Mouse (Mus musculus): Measurements from ENCODE around the gene Gabrr3.
"Not testable (repeated sequence)": the region's sequence is repeated elsewhere in the genome, so short reads cannot be mapped to it uniquely, and the experiment has no call there.

The Gabrr3 gene

DNA sequence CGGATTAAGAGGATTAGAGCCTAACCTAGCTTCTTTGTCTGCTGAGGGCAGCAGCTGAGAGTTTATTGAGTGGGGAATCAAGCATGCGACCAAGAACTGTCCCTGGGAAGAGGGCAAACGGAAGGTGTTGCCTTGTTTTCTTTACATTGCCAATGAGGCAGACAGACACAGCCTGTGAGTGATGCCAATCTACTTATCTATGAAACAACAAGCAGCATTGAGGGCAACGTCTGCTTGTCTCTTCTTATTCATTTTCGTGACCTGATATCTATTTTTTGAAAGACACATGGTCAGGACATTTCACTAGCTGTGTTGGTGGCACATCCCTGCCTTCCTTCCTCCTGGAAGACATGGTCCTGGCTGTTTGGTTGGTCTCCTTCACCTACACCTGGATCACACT lies at the start of gene Gabrr3:
Gabrr3 (plus strand) TSS at position 301 of the 400 bp plus-strand sequence.
- DNase-seq = no peak

DNA sequence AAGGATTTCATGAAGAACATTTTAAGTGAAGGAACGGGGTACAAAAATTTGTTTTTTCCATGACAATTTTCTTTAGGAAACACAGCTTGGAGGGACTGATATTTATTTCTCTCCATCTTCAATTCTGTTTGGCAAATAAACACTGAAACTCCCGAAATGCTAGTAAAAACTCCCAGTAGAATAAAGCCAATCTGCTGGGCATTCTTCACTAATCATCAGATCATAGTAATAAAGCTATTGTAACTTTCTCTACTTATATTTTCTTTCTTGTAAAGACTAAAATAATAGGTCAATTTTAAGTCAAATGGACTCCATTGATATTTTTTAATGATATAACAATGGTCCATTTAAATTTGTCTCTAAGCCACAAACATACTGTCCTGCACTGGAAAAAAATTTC lies 43.2 kb upstream of the Gabrr3 start, which contains the start of gene Olfr209:
Olfr209 (minus strand) TSS at position 101 of the 400 bp plus-strand sequence.
- no peak for DNase-seq

DNA sequence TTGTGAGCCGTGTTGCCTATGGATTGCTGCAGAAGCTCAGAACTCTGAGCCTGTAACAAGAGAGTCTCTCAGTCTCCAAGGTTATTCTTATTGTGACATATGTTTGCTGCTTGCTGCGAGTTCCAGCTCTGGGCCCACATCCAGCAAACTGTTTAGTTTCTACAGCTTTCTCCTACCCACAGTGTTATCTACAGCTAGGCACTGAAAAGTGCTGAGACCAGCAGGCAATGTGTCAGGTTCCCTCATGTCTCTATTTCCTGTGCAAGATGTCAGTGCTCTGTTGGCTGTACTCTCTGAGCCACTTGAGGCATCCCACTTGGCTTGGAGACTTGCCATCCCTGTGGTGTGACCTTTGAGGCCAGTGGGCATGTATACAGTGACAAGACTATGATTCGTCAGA lies 13.8 kb upstream of the Gabrr3 start:
- DNase-seq = no peak

DNA sequence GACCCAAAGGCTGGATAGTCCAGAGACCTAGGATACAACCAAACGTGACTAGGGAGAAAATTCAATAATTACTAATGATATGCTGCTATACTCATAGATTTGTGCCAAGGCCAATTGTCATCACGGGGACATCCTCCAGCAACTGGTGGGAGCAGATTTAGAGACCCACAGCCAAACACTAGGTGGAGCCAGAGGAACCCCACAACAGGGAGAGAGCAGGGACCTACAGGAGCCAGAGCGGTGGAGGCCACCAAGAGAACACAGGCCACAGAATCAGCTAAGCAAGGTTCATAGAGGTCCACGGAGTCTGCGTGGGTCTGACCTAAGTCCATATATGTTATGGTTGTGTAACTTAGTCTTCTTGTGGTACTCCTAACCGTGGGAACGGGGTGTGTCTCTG lies 6.0 kb upstream of the Gabrr3 start:
- no peak for DNase-seq

DNA sequence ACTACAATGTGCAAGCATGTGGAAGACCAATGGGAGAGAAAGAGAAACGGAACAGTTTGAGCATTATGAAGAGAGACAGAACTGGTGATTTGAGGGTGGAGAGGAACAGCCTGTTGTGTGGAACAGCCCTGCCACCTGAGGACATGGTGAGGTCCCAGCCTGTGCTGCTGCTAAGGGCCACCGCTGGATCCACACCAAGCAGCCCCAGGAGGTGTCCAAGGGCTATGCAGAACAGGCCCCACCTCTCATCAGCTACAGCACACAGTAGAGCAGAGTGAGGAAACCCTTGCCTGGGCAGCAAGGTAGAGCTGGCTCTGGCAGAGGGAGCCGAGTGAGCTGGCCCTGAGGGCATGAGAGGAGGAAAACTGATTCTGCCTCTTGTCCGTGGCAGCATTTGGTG lies 5.1 kb upstream of the Gabrr3 start:
- no peak for DNase-seq

DNA sequence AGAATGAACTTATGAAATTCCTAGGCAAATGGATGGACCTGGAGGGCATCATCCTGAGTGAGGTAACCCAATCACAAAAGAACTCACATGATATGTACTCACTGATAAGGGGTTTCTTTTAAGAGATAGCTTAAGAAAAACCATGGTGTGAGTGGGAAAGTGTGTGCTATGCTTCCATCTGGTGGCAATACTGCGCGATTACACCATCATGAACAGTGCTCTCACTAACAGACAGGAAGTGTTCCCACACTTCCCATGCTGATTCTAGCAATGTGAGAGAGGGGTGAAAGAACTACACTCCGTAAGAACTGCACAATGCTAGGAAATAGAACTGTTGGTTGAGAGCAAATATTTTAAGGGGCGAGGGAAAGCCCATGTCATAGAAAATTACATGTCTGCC lies 3.4 kb upstream of the Gabrr3 start:
- DNase-seq = peak; percentile 23

DNA sequence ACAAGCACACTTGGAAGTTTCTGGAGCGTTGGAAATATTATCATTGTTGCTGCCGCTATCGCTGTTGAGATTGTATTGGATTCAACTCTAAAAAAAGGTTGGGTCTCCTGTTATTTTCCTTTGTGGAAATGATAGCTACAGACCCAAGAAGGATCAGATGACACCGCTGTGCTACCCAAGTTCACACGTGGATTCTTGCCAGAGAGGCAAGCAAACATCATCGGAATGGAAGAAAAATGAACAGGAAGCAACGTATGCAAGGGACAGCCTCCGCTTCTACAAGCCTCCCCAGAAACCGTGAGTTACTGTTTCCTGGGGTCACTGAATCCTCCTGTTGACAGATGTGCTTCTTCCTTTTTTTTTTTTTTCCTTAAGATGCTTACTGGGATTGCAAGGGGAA lies 2.3 kb upstream of the Gabrr3 start:
- DNase-seq = no peak

DNA sequence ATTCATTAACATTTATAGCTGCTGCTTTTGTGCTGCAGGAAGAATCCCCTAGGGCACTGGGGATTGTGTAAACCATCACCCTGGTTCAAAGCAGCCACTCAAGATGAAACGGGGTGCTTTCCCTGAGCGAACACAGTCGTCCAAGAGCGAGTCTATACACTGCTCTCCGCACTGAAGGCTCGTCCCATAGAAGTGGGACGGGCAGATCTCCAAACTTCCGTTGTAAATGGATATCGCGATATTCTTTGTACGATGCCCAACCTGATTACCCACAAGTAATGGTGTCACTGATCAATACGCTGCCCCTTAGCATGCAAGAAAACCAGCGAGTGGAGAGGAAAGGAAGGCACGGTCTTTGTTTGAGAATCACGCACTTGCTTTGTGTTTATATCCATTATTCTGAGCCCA lies 2.2 kb downstream of the Gabrr3 start:
- no peak for DNase-seq

DNA sequence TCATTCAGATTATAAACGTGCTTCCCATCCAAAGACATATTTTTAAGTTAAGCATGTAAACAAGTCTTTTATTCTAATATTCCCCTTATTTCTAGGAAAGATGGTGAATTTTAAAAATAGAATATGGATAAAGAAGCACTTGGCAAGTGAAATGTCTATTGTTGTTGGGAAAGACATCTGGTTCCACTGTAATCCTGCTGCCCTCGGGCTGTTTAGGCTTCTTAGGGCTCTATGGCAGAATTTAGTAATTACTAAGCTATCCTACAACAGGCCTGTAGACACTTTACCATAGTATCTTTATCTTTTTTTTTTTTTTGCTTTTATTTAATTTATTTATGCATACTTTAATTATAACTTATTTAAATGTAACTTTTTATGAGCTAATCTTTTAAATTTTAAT lies 2.7 kb downstream of the Gabrr3 start:
- DNase-seq = no peak

DNA sequence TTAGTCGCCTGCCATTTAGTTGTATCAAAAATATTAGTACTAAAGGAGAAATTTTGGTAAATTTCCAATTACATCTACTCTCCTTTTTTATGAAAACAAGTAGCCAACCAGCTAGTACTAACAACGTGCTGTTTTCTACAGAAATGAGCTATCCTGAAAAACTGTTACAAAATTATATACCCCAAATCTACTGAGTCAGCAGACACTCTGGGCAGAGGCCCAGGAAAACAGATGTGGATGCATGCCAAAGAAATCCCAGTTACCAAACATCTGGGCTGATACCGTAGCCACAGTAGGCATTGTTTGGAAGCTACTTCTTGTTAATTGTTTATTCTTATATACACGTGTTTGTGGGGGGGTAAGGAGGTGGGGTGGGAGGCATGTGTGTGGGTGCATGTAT lies 6.3 kb downstream of the Gabrr3 start:
- peak; percentile 6 for DNase-seq

DNA sequence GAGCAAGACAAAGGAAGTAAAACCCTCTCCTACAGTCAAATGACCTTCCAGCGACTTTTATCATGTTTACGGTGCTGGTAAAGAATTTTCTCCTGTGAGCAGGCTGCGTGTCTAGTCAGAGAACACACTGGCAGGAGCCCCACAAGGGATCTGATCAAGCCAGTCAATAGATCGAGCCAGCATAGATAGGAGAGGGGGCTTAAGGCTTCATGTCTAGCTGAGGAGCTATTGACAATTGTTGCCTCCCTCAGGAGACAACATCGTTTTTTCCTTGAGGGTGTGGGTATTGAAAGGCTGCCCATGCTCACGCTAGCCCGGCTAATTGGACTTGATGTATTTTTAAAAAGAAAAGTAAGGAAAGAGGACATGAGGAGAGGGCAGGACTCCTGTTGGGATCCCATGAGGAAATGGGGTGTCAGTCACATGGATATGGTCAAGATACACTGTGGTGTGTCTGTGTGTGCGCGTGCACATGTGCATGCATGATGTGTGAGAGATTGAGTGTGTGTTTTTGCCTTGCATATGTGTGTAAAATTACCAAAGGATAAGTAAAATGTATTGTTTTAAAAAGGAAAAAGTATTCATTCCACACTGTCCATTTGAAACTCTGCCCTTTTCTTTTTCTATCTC lies 13.2 kb downstream of the Gabrr3 start:
- DNase-seq = no peak

DNA sequence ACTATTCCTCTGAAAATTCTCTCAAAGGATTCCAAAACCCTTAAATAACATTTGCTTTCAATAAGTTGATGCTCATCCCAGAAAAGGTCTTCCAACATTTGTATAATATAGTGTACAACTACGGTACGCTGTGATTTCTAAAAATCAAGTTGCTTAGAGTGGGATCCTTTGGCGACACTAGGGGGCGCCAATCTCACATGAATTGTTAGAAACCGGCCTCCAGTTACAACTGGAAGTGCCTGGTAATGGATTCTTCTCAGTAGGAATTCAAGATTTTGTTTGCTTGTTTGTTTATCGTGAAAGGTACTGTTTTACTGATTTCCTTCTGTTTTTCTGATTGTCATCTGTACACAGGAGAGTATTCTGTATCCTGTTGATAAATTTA lies 13.7 kb downstream of the Gabrr3 start:
- DNase-seq = peak; percentile 74

DNA sequence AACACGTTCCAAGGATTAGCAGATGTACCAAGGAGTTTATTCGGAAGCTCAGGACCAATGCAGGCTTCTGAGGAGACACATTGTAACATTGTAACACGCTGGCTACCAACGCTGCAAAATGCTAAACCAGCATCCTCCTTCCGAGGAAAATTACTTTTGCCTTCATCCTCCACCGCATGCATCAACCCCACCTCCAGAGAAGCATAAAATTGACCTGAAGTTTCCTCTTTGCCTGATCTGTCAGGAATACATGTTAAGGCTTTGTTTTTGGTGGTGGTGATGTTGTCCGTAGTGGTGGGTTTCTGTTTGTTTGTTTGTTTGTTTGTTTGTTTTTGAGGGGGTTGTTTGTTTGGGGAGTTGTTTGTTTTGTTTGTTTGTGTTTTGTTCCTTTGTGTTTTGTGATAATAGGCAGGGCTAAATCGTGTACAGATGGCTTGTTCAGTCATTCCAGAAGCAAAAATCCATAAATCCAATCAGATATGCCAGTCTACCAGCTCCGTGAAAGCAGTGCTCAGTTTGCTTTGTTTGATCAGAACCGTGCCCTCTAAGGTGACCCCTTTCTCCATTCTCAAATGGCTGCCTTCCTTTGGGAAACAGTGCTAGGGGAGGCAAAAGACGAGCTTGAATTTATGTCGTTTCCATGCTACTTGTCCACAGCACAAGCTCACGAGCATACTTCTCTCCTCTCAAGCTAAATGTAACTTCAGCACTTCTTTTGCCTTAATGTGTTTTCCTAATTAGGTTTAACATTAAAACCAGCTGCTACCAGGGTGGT lies 14.6 kb downstream of the Gabrr3 start:
- no peak for DNase-seq

DNA sequence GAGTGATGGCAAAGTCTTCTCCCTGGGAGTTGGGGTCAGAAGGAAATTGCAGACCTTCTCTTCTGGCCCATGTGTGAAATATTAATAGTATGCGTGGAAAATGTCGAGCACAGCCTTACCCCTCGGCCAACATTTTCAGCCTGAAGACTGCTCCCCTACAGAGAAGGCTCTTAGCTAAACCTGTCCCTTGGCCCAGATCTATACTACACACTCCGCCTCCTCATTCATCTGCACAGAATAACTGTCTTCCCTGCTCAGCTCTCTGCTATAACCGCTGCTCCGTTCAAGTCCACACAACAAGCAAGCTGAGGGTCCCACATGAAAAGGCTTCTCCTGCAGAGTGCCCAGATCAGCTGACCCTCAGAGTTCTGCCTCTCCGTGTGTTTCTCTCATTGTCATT lies 20.8 kb downstream of the Gabrr3 start:
- DNase-seq = no peak

DNA sequence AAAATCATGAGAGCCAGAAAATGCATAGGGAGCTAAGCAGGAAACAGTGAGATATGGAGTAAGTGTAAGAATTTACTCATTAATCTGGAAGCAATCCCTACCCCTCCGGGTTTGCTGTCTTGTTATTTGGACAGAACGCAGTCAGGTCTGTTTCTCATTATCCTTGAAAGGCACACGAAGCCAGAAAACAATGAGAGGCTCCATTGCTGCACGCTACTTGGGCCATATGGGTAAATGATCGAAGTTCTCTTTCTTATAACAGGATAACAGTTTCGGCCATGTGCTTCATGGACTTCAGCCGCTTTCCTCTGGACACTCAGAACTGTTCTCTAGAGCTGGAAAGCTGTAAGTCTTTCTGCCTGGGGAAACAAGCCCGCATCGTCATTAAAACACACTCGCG lies 26.0 kb downstream of the Gabrr3 start:
- DNase-seq = no peak

DNA sequence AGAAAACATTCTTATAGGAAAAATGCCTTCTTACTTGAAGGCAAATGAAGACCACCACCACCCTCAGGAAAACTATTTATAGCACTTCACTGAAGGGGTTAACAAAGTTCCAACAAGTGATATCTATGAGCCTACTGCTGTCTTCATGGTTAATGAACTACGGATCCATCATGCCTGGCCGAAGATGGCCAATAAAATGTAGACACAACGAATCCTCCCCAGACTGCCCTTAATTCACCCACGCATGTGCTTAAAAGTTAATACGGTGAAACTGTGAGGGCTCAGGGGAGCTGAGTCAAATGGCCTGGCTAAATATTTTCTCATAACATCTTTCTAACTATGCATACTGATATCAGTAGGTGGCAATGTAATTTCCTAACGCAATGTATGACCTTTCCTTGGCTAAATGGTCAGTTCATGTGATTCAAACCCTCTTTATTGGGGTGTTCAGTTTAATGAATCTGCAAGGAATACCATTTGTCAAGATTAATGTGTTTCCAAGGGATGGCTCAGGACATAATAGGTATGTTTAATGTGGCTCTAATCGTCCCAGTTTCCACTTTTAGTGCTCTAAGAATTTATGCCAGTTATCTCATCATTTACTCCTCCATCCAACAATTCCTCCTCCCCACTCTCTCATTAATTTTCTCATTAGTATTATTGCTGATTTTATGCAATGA lies 37.9 kb downstream of the Gabrr3 start:
- no peak for DNase-seq

DNA sequence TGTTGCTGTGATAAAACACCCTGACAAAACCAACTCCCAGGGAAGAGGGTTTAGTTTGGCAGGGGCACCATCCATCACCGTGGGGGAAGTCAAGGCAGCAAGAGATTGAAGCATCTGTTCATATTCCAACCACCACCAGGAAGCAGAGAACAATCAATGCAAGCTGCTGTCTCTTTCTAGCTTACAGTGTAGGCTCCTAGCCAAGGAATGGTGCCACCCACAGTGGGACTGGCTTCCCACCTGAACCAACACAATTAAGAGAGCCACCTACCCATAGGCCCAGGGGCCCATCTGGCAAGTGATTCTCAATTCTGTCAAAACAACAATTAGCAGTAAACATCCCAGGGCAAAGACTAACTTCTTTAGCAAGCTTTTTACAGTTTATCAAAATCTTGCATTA lies 41.0 kb downstream of the Gabrr3 start:
- DNase-seq = no peak

DNA sequence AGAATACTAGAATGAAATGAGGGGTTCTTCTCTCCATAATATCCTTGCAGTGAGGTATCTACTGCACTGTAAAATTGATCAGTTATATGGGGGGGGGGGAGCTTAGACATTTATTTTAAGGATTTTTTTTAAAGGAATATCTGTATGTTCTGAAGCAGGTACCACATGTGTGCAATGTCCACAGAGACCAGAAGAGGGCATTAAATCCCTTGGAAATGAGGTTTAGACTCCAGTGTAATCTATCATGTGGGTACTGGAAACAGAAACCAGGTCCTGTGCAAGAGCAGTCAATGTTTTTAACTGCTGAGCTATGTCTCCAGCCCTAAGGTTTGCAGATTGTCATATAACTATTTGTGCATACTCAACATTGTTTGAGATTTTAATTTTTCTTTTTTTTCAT lies 42.0 kb downstream of the Gabrr3 start:
- no peak for DNase-seq

DNA sequence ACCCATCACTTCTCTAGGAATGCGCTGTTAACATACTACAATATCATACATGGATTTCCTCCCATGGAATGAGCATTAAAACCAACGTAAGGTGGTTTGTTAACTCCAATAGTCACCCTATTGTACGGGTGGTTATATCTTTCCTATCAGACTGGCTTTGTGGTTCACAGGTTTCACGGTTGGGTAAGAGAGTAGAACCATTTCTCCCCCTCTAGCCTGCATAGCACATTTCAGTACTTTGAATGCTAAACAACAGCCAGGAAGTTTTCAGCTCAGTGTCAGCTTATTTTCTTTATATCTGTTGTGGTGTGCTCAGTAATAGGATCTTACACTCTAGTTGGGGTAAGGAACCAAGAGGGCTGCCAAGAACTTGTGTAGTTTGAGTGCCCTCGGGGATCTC lies 44.7 kb downstream of the Gabrr3 start:
- DNase-seq = no peak

DNA sequence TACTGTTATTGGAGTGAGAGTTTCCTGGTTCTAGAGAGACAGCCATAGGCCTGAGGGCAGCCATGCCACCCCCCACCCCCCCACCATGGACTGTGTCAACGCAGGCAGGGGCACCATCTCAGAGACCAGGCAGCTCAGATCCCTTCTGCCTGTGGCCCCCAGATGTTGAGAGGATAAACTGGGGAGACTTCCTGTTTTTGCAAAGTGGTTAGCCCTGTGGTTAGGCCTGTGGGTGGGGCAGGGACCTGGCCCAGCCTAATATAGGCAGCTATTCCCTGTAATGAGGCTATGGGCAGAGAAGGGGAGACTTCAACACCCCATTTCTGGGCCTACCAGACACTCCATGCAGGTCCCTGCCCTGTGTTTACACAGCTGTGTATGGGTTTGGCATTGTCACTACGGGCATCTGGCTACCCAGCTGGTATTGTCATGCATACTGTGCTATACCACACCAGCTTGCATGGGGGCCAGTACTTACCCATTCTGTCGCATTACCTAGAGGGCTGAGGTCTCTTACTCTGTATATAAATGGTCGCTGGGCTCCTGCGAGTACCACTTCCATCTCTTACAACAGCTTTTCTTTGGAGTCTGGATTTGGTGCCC lies 52.2 kb downstream of the Gabrr3 start:
- not testable (repeated sequence) for DNase-seq

DNA sequence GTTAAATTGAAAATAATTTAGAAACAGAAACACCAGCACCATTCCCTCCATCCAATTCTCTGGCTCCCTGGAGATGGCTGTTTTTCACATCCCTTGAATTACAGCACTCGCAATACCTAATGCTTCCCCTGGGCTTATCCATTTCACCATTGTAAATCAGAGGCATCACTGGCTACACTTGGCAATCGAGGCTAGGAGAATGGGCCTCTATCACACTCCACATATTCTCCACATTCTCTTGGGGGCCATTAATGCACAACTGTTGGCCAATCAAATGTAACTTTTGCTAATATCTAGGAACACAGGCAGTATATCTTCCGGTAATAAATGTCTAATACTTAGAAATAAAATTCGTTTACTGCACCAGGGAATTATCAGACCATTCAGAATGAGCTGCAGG lies 56.4 kb downstream of the Gabrr3 start:
- no peak for DNase-seq

DNA sequence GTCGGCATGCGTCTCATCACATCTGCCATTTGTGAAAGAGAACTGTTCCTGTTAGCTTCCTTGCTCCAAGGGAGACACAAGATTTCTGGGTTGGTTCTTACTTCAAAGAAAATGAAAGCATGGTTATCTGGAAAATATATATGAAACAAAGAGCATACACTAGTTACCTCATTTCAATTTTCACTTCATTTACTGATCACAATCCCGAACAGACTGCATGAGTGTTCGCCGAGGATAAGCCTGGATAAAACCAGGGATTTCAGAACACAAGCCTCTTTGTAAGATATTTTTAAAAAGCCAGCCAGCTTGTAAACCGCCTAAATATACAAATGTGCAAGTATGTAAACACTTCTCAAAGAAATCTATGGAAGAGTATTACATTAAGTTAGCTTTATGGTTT lies 56.8 kb downstream of the Gabrr3 start:
- no peak for DNase-seq

DNA sequence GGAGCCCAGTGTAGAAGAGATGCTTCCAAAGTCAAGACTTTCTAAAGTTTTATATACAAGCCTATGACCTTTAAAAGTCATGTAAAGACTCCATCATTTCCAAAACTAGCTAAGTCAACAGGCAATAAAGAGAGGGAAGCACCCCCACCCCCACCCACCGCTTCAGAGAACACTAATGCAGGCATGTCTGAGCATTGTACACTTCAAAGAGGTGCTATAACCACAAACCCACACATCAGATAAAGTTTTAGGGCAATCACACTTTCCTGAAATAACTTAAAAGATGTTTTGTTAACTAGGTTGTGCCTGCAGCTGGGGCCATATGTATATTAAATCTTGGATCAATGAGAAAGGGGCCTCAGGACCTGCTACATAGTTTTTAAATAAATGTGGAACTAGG lies 62.7 kb downstream of the Gabrr3 start:
- DNase-seq = no peak
